Mouse (Mus musculus) myocyte (in vitro differentiated cells): ENCODE measurements around the gene Slc1a2.

Source experiments
- POLR2A ChIP-seq: IDR thresholded peaks from one replicate; pipeline ENCODE4 v1.6.1; 2011; ENCODE audit warnings: low read depth, mild to moderate bottlenecking, control low read depth, moderate library complexity; ENCODE audit not compliant: insufficient read length
- REST ChIP-seq: IDR thresholded peaks from one replicate; pipeline ENCODE4 v1.6.1; 2011; ENCODE audit warnings: mild to moderate bottlenecking, control low read depth, moderate library complexity; ENCODE audit not compliant: insufficient read depth, insufficient read length

- TF ChIP-seq REST, result no peak
- TF ChIP-seq POLR2A, result no peak
These were observed 169.4 kb downstream of the Slc1a2 start for GRCm38 (mm10) chr2:102827841-102828240.
